Mouse (Mus musculus) right cerebral cortex, postnatal 10 days (tissue): ENCODE data around the gene Evl.
A peak's percentile ranks its signal among the peaks of the same experiment; 100 is the strongest.
"Not testable (repeated sequence)": the region's sequence is repeated elsewhere in the genome, so short reads cannot be mapped to it uniquely, and the experiment has no call there.

ENCODE experiments used
- DNase-seq, 2 experiments: peaks; one replicate each; pipeline ENCODE4 v3.0.0; 2021; ENCODE audit warnings: low spot score in 2 of 2

Evl gene

DNA sequence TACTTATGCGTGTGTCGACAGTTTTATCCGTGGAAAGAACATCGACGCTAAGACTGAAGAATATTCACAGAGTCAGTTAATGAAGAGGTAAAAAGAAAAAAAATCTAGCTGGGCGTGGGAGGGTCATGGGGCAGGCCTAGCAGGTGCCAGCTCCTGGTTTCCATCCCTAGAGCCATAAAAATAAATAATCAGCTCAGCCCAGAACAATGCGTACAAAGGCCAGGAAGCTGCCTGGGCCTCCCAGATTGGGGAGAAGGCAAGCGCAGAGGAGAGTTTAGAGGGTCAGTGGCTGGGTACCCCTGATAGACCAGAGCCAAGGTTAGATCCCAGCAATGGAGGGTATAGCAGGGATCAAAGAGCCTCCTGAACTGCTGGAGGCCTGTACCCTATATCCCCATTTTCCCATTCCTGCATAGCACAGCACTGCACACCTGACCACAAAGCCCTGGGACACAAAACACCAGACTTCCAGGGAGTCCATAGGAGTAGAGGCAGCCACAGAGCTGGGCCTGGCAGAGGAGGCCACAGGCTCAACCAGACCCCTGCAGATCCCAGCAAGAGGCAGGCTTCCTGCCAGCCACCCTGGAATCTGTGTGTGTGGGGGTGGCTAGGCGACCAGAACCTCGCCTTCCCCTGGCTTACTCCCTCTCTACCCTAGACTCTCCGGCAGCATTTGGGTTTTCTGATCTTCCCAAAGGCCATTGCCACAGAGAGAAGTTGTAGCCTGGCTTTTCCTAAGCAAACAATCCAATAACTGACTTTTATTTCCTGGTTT lies 144.4 kb downstream of the Evl start:
- no peak for DNase-seq

GRCm38 (mm10) chr12:108699576-108699975 lies 145.1 kb downstream of the Evl start:
- no peak for DNase-seq

DNA sequence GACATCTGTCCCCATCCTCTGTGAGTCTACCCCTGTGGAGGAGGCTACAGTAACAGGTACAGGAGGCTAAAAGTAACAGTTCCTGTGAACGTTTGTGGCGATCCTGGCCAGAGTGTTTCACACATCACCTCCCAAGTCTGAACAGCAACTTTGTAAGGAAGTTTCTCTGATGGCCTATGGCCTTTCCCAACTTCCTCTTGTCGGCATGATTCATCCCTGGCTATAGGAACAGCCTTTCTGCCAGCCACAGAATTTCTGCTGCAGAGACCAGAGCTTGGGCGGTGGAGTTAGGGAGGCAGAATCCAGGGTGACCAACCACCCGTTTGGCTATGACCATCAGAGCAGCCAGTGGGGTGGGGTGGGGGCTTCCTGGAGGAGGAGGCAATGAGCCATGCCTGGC lies 145.5 kb downstream of the Evl start:
- no peak for DNase-seq

GRCm38 (mm10) chr12:108701221-108701620 lies 146.7 kb downstream of the Evl start:
- DNase-seq, result no peak

GRCm38 (mm10) chr12:108702185-108702584 lies 147.7 kb downstream of the Evl start, which contains the start of gene Degs2:
TSS of gene Degs2 (minus strand) at chr12:108702315.
- DNase-seq, result peak in 1 of 2 experiments; percentile 27

DNA sequence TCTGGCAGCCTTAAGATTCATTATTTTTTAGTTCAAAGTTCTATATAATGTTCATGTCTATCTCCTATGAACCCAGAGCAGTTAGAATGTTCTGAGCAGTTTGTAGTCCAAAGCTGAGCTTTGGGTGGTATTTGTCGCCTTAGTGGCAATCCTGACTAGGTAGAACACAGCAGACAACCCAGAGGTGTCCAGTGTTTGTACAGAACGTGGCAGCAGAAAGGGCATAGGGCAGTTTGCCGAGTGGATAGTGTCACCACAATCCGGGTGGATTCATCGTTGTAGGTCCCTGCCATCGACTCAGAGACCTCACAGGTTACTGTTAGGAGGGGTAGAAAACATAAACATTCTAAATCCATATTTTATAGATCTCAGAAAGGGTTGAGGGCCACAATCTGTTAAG lies 151.0 kb downstream of the Evl start:
- DNase-seq, result no peak

- no peak for DNase-seq
These were observed 151.6 kb downstream of the Evl start for GRCm38 (mm10) chr12:108706129-108706528.

DNA sequence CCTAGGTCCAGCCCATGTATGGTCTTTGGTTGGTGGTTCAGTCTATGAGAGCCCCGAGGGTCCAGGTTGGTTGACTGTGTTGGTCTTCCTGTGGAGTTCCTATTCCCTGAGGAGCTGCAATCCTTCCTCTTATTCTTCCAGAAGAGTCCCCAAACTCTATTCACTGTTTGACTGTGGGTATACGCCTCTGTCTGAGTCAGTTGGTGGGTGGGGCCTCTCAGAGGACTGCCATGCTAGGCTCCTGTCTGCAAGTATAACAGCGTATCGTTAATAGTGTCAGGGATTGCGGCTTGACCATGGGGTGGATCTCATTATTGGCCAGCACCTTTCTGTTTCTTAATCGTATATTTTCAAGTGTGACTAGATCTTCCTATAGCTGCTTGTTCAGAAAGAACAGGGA lies 154.9 kb downstream of the Evl start:
- no peak for DNase-seq

DNA sequence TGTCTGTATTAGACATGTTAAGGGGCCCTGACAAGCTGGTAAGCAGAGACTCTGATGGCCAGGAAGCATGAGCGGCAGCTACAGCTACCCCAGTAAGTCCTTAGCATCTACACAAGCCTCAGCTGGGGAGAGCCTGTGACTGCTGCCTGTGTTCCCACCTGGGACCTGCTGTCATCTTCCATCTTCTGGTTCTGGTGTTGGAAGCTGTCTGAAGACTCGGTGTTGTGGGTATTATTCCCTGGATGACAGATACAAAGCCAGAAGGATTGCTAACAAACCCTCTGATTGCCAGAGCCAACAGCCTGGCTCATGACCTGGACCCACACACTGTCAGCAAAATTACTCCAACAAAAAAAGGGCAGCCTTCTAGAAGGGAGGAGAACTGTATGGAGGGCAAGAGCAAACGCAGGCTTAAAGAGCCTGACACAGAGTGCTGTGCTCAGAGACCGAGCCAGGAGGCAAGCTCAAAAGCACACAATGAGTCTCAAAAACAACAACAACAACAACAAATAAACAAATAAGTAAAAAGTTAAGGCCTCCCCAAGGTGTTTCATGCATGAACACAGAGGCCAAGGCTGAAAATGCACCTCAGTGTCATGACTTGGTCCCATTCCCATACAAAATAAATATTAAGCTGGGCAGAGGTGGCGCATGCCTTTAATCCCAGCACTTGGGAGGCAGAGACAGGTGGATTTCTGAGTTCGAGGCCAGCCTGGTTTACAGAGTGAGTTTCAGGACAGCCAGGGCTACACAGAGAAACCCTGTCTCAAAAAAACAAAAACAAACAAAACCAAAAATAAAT lies 155.6 kb downstream of the Evl start:
- DNase-seq, result no peak

DNA sequence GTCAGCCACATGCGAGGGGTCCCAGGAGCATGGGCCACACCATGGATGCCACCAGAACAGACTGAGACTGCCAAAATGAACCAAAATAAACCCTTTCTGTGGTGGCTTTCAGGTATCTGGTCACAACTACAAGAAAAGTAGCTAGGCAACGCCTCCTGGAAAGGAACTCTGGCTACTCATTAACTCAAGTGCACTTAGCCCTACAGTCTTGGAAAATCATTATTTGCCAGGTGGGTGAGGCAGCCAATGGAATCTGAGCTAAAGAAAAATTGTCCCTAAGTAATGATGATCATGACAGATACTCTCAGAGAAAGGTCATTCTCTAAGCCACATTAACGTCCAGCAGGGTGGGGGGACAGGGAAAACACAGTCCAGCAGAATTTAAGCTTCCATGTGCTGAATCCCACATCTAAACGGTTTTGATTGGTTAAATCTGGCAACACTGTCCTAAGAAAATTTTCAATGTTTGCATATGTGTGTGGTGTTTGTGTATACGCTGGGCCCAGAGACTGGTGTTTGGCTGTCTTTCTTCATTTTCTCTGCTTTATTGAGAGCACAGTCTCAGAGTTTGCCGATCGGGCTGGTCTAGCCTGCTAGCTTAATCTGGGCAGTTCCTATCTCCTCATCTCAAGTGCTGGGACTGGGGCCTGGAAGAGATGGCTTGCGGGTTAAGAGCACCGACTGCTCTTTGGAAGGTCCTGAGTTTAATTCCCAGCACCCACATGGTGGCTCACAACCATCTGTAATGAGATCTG lies 156.5 kb downstream of the Evl start:
- DNase-seq, result no peak

- no peak for DNase-seq
These were observed 158.0 kb downstream of the Evl start for GRCm38 (mm10) chr12:108712481-108712880.

GRCm38 (mm10) chr12:108713972-108714371 lies 159.5 kb downstream of the Evl start:
- DNase-seq, result not testable (repeated sequence)

DNA sequence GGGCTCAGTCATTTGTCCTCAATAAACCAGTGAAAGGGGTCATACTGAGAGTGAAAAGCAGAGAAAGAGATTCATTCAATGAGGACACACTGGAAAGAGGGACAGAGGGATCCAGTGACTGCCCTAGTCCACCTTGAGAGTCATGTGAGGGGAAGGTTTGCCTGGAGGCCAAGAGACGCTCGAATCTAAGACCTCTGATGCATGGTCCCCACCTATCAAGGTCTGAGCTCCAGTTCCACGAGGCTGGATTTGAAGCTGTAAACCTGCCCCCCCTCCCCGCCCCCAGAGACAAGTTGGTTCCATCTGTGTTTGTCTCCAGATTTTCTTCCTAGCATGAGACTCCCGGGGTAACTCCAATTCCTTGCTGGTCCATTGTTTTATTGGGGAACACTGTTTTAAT lies 161.3 kb downstream of the Evl start:
- DNase-seq, result no peak

- no peak for DNase-seq
These were observed 164.0 kb downstream of the Evl start for GRCm38 (mm10) chr12:108718485-108718884.

DNA sequence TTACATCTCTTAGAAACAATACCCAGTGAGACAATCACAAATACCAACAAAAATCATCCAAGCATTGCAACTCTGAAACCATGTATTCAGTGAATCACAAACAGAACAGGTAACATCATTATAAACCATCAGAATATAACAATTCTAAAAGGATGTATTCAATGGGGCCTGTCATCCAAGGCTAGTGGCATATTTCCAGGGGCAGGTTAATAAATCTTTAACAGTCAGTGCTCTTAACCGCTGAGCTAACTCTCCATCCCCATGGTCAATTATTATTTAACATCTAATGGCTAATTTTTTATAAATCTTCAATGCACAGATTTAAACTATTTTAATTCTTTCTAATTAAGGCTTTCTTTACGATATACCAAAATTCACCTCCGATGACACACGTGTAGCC lies 167.9 kb downstream of the Evl start:
- DNase-seq, result no peak

GRCm38 (mm10) chr12:108723841-108724240 lies 169.3 kb downstream of the Evl start:
- DNase-seq, result no peak

DNA sequence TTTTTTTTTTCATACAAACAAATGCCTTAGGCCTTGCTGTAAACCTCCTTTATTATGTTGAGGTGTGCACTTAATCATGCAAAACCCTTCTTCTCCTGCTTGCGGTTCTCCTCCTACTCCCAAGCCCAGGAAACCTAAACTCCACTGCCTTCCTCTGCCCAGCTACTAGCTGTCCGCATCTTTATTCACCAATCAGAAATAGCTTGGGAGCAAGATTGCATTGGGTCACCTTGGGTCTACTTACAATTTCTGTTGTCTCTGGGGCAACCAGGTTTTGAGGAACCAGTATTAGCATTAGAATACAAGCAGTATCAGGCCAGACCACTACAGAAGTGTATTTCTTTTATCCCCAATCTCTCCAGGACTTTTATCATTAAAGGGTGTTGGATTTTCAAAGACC lies 179.9 kb downstream of the Evl start:
- no peak for DNase-seq

DNA sequence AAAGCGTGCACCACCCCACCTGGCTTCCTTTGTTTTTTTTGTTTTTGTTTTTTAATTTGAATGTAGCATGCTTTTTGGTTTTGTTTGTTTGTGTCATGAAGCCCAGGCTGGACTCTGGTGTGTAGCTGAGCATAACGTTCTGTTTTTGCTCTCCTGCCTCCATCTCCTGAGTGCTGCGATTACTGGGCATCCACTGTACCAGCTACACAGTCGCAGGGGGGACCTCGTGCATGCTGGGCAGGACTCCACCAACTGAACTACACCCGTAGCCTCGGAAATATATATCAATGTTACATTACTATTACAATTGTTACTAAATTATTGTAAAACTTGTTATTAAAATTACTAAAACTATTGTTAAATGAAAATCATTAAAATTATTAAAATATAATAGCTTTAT lies 183.3 kb downstream of the Evl start:
- no peak for DNase-seq
